Mouse (Mus musculus) lung, embryonic 15.5 days (tissue): Measurements from ENCODE around the gene Cpne1. TPM values are rescaled to one million over a fixed set of nuclear protein-coding genes. Genes with fewer than 3 reads are reported as not detected.

Source experiments
- ATAC-seq: fragments of 200-750 bp; cut with Nextera tagmentation; 2 replicates; pipeline ENCODE4 v1.8.0; 2017; ENCODE audit warnings: moderate number of reproducible peaks, borderline replicate concordance; ENCODE audit not compliant: low FRiP score, low TSS enrichment; ENCODE audit errors: extremely low read depth
- H3K27ac ChIP-seq: fragments of 300-500 bp; sonication (generic); 2 replicates; pipeline ENCODE4 v1.5.1; 2015; ENCODE audit warnings: moderate library complexity, mild to moderate bottlenecking, inconsistent platforms
- H3K27me3 ChIP-seq: fragments of 300-500 bp; sonication (generic); 2 replicates; pipeline ENCODE4 v1.6.1; 2015; ENCODE audit warnings: inconsistent platforms
- H3K36me3 ChIP-seq: fragments of 300-500 bp; sonication (generic); 2 replicates; pipeline ENCODE4 v1.6.1; 2015; ENCODE audit warnings: inconsistent platforms
- H3K4me1 ChIP-seq: fragments of 300-500 bp; sonication (generic); 2 replicates; pipeline ENCODE4 v1.6.1; 2015; ENCODE audit warnings: inconsistent platforms
- H3K4me2 ChIP-seq: fragments of 300-500 bp; sonication (generic); 2 replicates; pipeline ENCODE4 v1.6.1; 2015; ENCODE audit warnings: inconsistent platforms, mild to moderate bottlenecking, moderate library complexity
- H3K4me3 ChIP-seq: fragments of 300-500 bp; sonication (generic); 2 replicates; pipeline ENCODE4 v1.5.1; 2015; ENCODE audit warnings: mild to moderate bottlenecking, inconsistent platforms
- H3K9ac ChIP-seq: fragments of 300-500 bp; sonication (generic); 2 replicates; pipeline ENCODE4 v1.6.1; 2015; ENCODE audit warnings: inconsistent platforms
- H3K9me3 ChIP-seq: fragments of 300-500 bp; sonication (generic); 2 replicates; pipeline ENCODE4 v1.6.1; 2016; ENCODE audit warnings: inconsistent platforms
- WGBS: fragments of 180-500 bp; shearing (Covaris S2); methylation state at CpG from one replicate; pipeline ENCODE4 v1.1.7; 2015; 5-methylcytosine and 5-hydroxymethylcytosine counted together
- polyA plus RNA-seq: library from polyadenylated mRNA; unstranded; fragments of >200 nt; fragmentation: Nextera tagmentation; extraction: Ambion mirVana; gene quantifications from 2 replicates; pipeline ENCODE4 v1.2.1, GENCODE M21; 2015

Cpne1 gene
- polyA plus RNA-seq: 75.2 and 76.2 TPM in 2 replicates

GRCm38 (mm10) chr2:156111358-156112079 lies at the start of gene Cpne1, which contains the start of gene Rbm12:
Gene Cpne1, minus strand, starts transcription at chr2:156111965.
Gene Rbm12, minus strand, starts transcription at chr2:156111978.
- peaks cover 10% of the 10 kb centered on the region for H3K4me1 ChIP-seq
- peak; percentile 92 for ATAC-seq
- under 1% methylated on average over 68 of the region's 74 CpGs for WGBS

GRCm38 (mm10) chr2:156151538-156151937 lies 39.8 kb upstream of the Cpne1 start:
- H3K4me3 ChIP-seq: no peak overlapping the region
- H3K27me3 ChIP-seq: no peaks in the 10 kb centered on the region
- no peaks in the 10 kb centered on the region for H3K9me3 ChIP-seq
- H3K36me3 ChIP-seq: peaks cover 77% of the 10 kb centered on the region
- no peak for ATAC-seq
- no peak overlapping the region for H3K9ac ChIP-seq
- H3K4me2 ChIP-seq: no peak overlapping the region
- no peaks in the 10 kb centered on the region for H3K4me1 ChIP-seq
- no peak overlapping the region for H3K27ac ChIP-seq

More at GRCm38 (mm10) chr2:156111358-156112079, at the start of gene Cpne1, which contains the start of gene Rbm12:
- Histone ChIP-seq H3K9me3 (no peaks in the 10 kb centered on the region), H3K4me2 (peak within 1 kb of the TSS; percentile 63), H3K36me3 (peaks cover 5% of the 10 kb centered on the region; the same call in 1 of the 2 replicates), H3K27me3 (no peaks in the 10 kb centered on the region), H3K4me3 (peak within 1 kb of the TSS; percentile 82), H3K9ac (peak within 1 kb of the TSS; percentile 92), H3K27ac (peak within 1 kb of the TSS; percentile 92)

- 80% methylated on average over 3 of the region's 3 CpGs for WGBS
- Histone ChIP-seq H3K4me1 (peaks cover 13% of the 10 kb centered on the region), H3K27ac (no peak overlapping the region), H3K4me3 (no peak overlapping the region), H3K9me3 (no peaks in the 10 kb centered on the region), H3K36me3 (peaks cover 52% of the 10 kb centered on the region), H3K9ac (no peak overlapping the region), H3K27me3 (no peaks in the 10 kb centered on the region), H3K4me2 (no peak overlapping the region)
- no peak for ATAC-seq
Observed at GRCm38 (mm10) chr2:156147316-156147915, 35.7 kb upstream of the Cpne1 start.

GRCm38 (mm10) chr2:156146272-156146989 lies 34.7 kb upstream of the Cpne1 start:
- H3K4me3 ChIP-seq: no peak overlapping the region
- H3K9ac ChIP-seq: no peak overlapping the region
- H3K4me1 ChIP-seq: peaks cover 13% of the 10 kb centered on the region
- no peak overlapping the region for H3K4me2 ChIP-seq
- WGBS: 63% methylated on average over 5 of the region's 5 CpGs
- ATAC-seq: no peak
- H3K27ac ChIP-seq: no peak overlapping the region
- H3K9me3 ChIP-seq: no peaks in the 10 kb centered on the region
- peaks cover 46% of the 10 kb centered on the region for H3K36me3 ChIP-seq
- H3K27me3 ChIP-seq: no peaks in the 10 kb centered on the region

- WGBS: 55% methylated on average over 11 of the region's 11 CpGs
- Histone ChIP-seq H3K4me3 (peak overlapping the region; percentile 91; the same call in 1 of the 2 replicates), H3K4me2 (peak overlapping the region; percentile 83)
Observed at GRCm38 (mm10) chr2:156145486-156146130, 33.8 kb upstream of the Cpne1 start.

GRCm38 (mm10) chr2:156143953-156144724 lies 32.4 kb upstream of the Cpne1 start, which contains the start of the genes Romo1 and Nfs1:
Gene Romo1, plus strand, starts transcription at chr2:156144039.
Gene Nfs1, minus strand, starts transcription at chr2:156144186.
- Histone ChIP-seq H3K9me3 (no peaks in the 10 kb centered on the region), H3K4me1 (peaks cover 13% of the 10 kb centered on the region), H3K9ac (peak within 1 kb of the TSS; percentile 94), H3K4me3 (peak within 1 kb of the TSS; percentile 91), H3K4me2 (peak within 1 kb of the TSS; percentile 83), H3K36me3 (peaks cover 28% of the 10 kb centered on the region), H3K27ac (peak within 1 kb of the TSS; percentile 95), H3K27me3 (no peaks in the 10 kb centered on the region)
- peak; percentile 97 for ATAC-seq
- WGBS: 1% methylated on average over 70 of the region's 70 CpGs

More at GRCm38 (mm10) chr2:156145486-156146130, 33.8 kb upstream of the Cpne1 start:
- H3K27me3 ChIP-seq: no peaks in the 10 kb centered on the region
- no peak overlapping the region for H3K9ac ChIP-seq
- no peak for ATAC-seq
- no peak overlapping the region for H3K27ac ChIP-seq
- H3K36me3 ChIP-seq: peaks cover 39% of the 10 kb centered on the region
- no peaks in the 10 kb centered on the region for H3K9me3 ChIP-seq
- peaks cover 13% of the 10 kb centered on the region for H3K4me1 ChIP-seq

GRCm38 (mm10) chr2:156143367-156143766 lies 31.6 kb upstream of the Cpne1 start:
- peak overlapping the region; percentile 91 for H3K4me3 ChIP-seq
- no peaks in the 10 kb centered on the region for H3K9me3 ChIP-seq
- no peaks in the 10 kb centered on the region for H3K27me3 ChIP-seq
- H3K36me3 ChIP-seq: peaks cover 21% of the 10 kb centered on the region
- H3K27ac ChIP-seq: peak overlapping the region; percentile 95
- peak overlapping the region; percentile 83 for H3K4me2 ChIP-seq
- WGBS: under 1% methylated on average over 16 of the region's 16 CpGs
- peak overlapping the region; percentile 94 for H3K9ac ChIP-seq
- peaks cover 13% of the 10 kb centered on the region for H3K4me1 ChIP-seq
- peak; percentile 2; the same call in 1 of the 2 replicates for ATAC-seq

GRCm38 (mm10) chr2:156142820-156143219 lies 31.1 kb upstream of the Cpne1 start:
- Histone ChIP-seq H3K27ac (no peak overlapping the region), H3K9me3 (no peaks in the 10 kb centered on the region), H3K36me3 (peaks cover 15% of the 10 kb centered on the region), H3K4me1 (peaks cover 13% of the 10 kb centered on the region), H3K4me3 (peak overlapping the region; percentile 91), H3K4me2 (peak overlapping the region; percentile 83), H3K27me3 (no peaks in the 10 kb centered on the region), H3K9ac (no peak overlapping the region)
- no peak for ATAC-seq
- WGBS: 77% methylated on average over 2 of the region's 2 CpGs

GRCm38 (mm10) chr2:156135695-156136094 lies 23.9 kb upstream of the Cpne1 start:
- ATAC-seq: no peak
- 82% methylated on average over 6 of the region's 6 CpGs for WGBS
- Histone ChIP-seq H3K27me3 (no peaks in the 10 kb centered on the region), H3K27ac (no peak overlapping the region), H3K9me3 (no peaks in the 10 kb centered on the region), H3K4me1 (no peaks in the 10 kb centered on the region), H3K36me3 (no peaks in the 10 kb centered on the region), H3K9ac (no peak overlapping the region), H3K4me2 (no peak overlapping the region), H3K4me3 (no peak overlapping the region)

GRCm38 (mm10) chr2:156134161-156134560 lies 22.4 kb upstream of the Cpne1 start:
- Histone ChIP-seq H3K4me3 (no peak overlapping the region), H3K27ac (no peak overlapping the region), H3K9ac (no peak overlapping the region), H3K27me3 (no peaks in the 10 kb centered on the region), H3K9me3 (no peaks in the 10 kb centered on the region), H3K4me2 (no peak overlapping the region), H3K4me1 (no peaks in the 10 kb centered on the region), H3K36me3 (no peaks in the 10 kb centered on the region)
- 81% methylated on average over 5 of the region's 5 CpGs for WGBS
- no peak for ATAC-seq

GRCm38 (mm10) chr2:156126992-156127391 lies 15.2 kb upstream of the Cpne1 start, which contains the start of gene Gm28036:
Gene Gm28036, minus strand, starts transcription at chr2:156127092.
- Histone ChIP-seq H3K4me3 (no peak within 1 kb of the TSS), H3K9me3 (no peaks in the 10 kb centered on the region), H3K9ac (no peak within 1 kb of the TSS), H3K27me3 (no peaks in the 10 kb centered on the region), H3K36me3 (no peaks in the 10 kb centered on the region; the same call in 1 of the 2 replicates), H3K4me1 (no peaks in the 10 kb centered on the region), H3K27ac (no peak within 1 kb of the TSS), H3K4me2 (no peak within 1 kb of the TSS)
- no peak for ATAC-seq
- 93% methylated on average over 5 of the region's 5 CpGs for WGBS
